Mouse (Mus musculus): Measurements from ENCODE around the gene Pde9a.
A peak's percentile ranks its signal among the peaks of the same experiment; 100 is the strongest.

Gene Pde9a

DNA sequence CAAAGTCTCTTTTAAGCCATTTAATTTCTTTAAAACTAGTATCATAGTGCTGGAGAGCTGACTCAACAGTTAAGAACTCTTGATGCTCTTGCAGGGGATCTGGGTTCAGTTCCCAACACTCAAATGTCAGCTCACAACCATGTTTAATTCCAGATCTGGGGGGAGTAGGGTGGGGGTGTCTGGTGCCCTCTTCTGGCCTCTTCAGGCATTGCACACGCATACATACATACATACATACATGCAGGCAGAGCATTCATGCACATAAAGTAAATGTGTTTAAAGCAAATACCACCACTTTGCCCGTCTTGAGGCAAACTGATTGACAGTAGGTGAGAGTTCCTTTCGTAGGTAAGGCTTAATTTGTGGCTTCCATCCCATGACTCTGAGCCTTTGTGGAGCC, 80.8 kb downstream of the Pde9a start:
- DNase-seq (ENCODE audit: extremely low read depth, low read depth) = peak; percentile 14

DNA sequence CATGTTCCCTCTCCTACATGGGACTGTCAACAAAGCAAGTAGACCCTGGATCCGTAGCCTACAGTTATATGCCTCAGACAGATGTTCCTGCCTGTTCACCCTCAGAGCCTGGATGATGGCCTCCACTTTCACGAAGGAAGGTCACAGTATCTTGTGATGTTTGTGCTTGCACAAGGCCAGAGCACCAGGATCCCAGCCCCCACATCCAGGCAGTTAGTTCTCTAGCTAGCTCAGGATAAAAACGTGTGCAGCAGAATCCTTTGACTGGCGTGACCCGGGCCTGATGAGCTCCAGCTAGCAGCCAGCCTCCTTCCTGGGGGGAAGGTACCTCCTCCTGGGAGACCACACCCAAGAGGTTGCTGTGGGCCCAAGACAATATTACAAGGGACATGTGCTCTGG, 82.5 kb downstream of the Pde9a start:
- DNase-seq (ENCODE audit: extremely low read depth, low read depth) = no peak

DNA sequence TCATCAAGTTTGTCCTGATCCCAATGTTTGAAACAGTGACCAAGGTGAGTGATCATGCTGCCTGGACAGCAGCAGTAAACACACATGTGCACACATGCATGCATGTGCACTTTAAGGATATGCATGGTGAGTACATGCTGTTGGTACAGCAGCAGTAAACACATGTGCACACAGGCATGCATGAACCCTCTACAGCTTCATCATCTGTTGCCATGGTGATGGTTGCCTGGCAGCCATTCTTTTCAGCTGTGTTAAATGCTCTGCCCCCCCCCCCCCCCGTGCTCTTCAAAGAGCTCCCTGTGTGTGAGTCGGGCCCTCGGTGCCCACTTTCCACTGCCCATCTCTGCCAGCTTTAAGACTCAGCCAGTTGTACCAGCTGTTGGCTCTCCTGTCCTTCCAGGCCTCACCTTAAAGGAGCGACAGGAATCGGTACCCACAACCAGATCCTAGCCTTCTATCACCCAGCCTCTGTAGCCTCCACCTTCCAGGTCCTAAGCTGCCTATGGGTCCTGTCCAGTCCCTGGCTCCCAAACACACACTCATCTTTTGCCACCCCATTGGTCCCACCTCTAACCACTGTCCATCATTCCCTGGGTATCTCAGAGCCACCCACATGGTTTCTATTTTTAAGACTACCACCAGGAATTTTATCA, 84.9 kb downstream of the Pde9a start:
- DNase-seq (ENCODE audit: extremely low read depth, low read depth) = no peak

DNA sequence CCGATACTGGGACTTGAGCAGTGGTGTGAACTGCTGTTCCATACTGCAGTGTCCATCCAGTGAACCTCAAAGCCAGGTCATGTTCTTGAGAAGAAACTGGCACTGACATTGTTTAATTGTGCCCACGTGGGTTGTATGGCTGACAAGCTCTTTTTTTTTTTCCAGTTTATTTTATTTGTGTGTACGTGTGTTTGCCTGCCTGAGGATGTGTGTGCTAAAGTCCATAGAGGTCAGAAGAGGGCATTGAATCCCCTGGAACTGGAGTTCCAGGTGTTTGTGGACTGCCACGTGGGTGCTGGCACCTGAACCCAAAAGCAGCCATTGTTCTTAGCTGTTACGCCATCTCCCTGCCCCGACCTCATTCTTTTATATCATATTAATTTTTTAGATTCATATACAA, 88.4 kb downstream of the Pde9a start:
- DNase-seq (ENCODE audit: extremely low read depth, low read depth) = no peak

DNA sequence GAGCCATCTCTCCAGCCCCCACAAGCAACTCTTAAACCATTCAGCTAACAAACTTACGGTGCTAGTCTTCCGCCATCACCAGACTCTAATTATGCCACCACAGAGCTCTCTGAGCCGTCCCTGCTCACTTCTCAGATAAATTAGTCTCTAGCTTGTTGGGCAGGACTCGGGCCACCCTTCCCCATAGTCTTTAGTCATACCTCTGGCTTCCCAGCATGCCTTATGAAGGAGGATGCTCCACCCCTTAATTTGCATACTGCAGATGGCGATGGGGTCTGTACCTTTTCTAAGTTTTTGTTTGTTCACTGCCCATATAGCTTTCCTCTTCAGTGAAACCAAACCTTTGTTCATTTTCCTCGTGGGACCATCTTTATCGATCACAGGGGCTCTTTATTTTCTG, 92.6 kb downstream of the Pde9a start:
- DNase-seq (ENCODE audit: extremely low read depth, low read depth) = no peak

DNA sequence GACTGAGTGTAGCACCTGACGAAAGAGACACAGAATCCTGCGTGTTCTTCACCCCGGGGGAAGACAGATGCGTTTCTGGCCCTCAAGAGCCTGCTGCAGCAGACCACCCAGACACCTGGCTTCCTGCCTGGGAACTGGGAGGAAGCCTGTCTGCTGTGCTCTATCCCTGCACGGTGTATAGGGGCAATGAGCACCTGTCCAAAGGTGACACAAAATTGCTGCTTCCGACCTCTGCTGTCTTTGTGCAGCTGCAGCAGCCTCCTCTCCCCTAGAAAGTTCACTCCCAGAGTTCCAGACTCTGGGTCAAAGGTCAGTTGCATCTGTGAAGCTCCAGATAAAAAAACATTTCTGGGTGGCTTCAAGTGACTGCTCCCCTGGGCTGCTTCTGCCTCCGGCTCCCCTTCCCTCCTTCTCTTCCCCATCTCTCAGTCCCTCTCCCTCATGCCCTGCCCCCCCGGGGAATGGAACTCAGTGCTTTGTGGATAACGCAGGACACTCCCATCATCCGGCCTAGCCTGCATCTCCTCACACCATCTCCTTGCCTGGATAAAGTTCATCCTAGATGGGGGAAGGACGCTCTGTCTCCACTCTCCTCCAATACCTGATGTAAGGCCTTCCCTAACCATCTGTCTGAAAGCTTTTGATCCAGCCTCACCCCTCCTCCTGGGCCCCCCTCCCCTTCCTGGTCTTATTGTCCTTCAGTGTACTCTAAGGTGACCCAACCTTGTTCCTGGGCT, 93.3 kb downstream of the Pde9a start:
- DNase-seq (ENCODE audit: extremely low read depth, low read depth) = no peak

DNA sequence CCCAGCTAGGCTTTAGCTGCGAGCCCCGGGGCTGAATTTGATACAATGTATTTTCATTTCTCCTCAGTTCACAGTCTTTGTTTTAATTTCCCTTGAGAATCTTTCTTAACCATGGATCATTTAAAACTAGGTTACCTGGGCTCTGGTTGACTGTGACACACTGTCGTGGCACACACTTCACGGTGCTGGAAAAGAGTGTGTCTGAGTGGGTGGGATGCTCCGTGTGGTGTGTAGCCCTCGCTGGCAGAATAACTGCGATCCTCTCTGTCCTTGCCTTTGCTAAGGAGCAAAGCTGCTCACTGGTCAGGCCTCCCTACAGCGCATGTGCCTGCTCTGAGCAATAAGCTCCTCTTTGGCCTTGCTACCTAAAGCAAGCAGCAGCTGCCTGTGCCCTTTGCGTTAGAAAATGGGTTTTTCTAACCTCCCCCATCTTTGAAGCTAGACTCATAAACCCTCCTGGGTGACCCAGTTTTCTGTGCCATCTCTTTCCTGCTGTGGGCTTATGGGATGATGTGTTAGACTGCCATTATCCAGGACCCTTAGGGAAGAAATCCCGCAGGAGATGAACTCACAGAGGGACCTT, 100.7 kb downstream of the Pde9a start:
- no peak for DNase-seq (ENCODE audit: extremely low read depth, low read depth)

DNA sequence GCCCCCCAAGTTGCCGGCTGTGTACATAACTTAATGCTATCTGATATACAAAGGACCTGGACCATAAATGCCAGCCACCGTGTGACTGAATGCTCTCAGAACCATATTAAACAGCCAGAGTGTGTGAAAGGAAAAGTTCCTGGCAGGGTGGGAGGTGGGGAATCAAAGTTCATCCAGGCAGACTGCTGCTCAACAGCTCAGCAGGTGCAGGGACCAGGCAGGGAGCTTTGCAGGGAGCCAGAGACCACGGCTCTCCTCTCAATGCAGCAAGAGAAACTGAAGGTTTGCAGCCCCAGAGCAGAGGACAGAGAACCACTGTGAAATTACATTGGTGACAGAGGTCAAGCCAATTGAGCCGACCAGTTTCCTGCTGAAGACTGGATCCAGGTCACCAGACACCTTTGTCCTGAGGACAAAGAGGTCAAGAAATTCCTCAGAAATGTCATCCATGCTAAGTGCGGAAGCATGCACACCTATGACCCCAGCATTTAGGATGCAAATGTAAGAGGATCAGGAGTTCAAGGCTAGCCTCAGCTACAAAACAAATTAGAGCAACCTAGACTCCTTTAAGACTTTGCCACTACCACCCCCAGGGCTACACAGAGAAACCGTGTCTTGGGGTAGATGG, 101.5 kb downstream of the Pde9a start:
- DNase-seq (ENCODE audit: extremely low read depth, low read depth) = no peak

DNA sequence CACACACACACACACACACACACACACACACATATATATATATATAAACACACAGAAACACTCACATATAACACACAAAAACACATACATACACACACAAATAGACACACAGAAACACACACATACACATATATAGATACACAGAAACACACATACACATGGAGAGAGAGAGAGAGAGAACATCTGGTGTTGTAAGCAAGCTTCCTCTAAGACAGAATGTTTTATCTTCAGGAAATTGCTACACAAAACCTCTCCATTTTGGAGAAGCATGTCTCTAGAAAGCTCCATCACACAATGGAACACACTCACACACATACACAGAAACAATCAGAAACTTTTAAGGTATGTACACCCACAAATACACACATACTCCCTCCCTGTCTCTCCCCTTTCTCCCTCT, 105.3 kb downstream of the Pde9a start:
- DNase-seq (ENCODE audit: extremely low read depth, low read depth) = no peak

DNA sequence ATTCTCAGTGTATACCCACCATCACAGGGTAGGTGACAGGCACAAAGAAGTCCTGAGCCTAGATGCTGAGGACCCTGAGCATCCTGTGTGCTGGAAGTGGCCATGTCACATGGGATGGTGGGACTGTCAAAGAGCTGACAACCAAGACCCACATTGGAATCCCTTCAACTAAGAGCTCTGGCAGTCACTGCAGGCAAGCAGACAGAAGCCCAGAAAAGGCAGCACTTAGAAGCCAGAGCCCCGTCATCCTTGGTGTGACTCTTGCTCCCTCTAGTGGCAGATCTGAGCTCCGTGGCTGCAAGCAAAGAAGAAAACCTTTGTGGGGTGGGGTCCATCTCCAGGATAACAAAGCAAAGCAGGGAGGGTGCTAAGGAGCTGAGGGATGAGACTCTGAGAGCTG, 106.4 kb downstream of the Pde9a start:
- peak; percentile 38 for DNase-seq (ENCODE audit: extremely low read depth, low read depth)

DNA sequence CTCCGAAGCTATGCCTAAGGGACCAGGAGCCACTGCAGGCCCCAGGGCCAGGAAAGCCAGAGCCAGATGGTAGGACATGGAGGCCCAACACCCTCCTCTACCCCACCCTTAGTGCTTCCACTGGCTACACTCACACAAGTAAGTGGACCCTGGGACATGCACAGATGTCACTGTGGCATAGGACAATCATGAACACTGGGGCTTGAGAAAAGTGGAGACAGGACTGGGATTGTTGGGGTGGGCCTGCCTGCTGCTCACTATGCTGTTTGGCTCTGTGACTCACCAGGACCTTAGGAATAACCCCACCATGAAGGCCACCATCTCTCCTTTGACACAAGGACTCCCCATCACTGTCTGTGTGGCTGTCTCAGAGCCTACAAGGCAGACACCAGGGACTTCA, 109.0 kb downstream of the Pde9a start:
- DNase-seq (ENCODE audit: extremely low read depth, low read depth) = no peak

DNA sequence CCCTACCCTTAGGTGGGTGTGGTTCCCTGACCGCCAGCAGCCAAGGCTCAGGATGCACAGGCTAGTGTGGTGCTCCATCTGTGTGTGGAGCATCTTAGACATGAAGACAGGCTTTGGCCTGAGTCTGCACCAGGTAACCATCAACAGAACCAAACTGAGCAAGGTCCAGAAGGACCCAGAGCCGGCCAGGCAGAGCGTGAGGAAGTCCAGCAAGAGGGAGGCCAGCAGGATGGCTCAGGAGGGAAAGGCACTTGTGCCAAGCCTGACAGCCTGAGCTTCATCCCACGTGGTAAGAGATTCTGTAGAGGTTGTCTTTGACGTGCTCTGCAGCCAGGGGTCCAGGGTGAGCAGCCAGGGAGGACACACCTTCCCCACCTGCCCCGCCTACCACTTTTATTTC, 111.7 kb downstream of the Pde9a start:
- no peak for DNase-seq (ENCODE audit: extremely low read depth, low read depth)

DNA sequence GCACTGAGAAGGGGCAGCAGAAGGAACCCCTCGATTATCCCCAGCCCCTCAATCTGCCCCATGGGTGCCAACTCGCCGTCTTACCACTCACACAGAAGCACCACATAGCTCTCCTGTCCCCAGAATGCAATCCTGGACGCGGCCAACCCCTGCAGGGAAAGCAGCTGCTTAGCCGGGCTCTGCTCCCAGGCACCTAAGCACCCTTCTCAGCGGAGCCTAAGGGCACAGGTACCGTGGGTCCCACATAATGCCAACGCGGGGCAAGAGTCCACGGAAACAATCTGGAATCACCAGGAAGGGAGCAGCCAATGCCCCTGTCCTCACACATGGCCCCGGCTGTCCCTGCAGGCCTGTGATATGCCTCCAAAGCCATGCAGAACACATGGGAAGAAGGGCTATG, 113.7 kb downstream of the Pde9a start:
- DNase-seq (ENCODE audit: extremely low read depth, low read depth) = no peak

DNA sequence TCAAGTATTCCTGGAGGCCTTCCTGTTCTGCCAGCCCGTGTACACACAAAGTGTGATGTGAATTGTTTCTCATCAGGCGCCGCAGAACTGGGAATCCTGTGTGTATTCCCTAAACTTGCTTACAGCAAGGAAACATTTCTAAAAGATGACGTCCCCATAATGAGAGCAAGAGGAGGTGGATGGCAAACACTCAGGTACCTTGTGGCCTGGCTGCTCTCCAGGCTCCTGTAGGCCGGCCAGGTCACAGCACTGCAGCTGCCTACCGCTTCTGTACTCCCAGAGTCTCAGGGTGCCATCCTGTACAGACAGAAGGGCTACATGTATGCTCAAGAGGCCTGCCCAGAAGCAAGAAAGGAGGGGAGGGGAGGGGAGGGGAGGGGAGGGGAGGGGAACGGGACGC, 114.4 kb downstream of the Pde9a start:
- DNase-seq (ENCODE audit: extremely low read depth, low read depth) = no peak

DNA sequence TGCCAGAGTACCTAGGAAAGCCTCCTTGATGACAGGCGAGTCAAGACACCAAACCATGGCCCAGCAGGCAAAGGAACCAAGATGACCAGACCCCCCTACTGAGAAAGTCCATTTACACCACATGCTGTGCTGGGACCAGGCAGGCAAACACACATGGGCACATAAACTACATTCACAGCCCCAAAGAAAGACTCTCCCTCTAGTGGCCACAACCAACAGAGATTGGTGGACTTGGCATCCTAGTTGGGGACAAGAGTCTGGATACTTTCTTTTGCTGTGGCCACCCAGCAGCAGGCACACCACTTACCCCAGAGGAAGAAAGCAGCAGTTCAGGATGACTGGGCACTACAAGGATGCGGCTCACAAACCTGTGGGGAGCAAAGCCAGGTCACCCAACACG, 114.9 kb downstream of the Pde9a start:
- no peak for DNase-seq (ENCODE audit: extremely low read depth, low read depth)

DNA sequence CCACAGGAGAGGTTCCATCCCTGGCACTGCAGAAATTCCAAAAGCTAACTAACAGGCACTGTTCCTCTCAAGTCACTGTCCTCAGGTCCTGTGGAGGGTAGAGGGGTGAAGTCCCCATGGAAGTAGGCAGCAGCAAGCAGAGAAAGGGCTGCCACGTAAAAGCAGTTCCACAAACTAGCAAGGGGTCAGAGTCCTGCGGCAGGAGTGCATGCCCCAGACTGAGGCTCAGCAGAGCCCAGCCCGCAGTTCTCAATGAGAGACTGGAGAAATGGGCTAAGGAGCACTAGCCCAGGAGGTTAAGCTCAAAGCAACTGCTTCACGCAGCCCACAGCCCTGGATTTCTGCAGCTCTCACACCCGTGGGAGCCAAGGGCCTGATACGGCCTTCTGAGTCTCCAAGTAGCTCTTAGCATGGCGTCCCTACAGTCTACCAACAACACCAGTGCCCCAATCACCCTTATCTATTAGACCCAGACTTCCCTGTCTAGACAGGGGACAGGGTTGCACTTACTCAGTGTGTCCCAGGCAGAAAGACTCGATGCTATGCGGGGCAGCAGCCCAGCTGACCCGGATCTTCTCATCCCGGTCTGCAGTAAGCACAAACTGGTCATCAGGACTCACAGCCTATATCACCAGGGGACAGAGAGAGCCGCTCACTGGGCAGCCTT, 116.4 kb downstream of the Pde9a start:
- peak; percentile 59 for DNase-seq (ENCODE audit: extremely low read depth, low read depth)

DNA sequence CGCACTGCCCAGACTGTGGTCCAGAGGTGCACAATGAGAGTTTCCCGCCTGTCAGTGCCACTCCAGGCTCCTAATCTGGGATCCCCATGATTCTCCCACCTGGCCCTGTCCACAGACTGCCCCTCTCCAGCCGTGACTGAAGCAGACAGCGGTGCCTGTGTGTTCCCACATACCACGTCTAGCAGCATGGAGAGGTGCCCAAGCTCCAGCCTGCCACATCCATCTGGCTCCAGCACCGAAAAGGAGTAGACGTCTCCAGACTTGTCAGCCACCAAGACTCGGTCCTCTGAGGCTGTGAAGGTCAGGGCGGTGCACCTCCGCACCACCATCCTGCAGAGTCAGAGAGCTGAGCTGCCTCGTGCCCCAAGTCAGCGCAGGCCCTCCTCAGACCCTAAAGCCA, 117.3 kb downstream of the Pde9a start:
- no peak for DNase-seq (ENCODE audit: extremely low read depth, low read depth)

DNA sequence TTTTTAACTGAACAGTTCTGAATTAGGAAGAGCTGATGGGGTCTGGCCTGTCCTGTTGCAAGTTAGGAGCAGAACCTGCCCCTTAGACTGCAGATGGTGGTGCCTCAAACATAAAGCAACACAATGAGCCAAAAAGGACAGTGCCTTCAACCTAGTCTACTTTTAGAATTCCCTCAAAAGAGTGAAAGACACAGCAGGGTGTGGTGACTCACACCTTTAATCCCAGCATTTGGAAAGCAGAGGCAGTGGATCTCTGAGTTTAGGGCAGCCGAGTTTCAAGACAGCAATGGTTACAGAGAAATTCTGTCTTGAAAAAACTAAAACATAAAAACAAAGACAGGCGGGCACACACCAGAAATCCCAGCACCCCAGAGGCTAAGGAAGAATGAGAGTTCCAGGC, 117.9 kb downstream of the Pde9a start:
- no peak for DNase-seq (ENCODE audit: extremely low read depth, low read depth)

DNA sequence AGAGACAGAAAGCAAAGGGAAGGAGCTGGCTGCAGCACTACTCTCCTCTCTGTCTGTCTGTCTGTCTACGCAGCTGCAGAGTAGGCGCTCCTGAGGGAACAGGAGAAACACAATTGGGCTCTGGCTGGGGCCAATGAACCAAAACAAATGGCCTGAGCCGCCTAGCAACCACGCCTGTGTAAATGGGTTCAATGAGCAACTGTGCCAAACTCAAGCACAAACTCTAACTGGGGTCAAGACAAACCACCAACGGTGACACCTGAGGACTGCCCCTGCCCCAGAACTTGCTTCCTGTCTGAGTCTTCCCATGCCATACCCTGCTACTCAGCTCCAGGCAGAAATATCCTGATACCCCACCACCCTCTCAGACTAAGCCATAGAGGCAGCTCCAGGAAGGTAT, 119.0 kb downstream of the Pde9a start:
- no peak for DNase-seq (ENCODE audit: extremely low read depth, low read depth)

DNA sequence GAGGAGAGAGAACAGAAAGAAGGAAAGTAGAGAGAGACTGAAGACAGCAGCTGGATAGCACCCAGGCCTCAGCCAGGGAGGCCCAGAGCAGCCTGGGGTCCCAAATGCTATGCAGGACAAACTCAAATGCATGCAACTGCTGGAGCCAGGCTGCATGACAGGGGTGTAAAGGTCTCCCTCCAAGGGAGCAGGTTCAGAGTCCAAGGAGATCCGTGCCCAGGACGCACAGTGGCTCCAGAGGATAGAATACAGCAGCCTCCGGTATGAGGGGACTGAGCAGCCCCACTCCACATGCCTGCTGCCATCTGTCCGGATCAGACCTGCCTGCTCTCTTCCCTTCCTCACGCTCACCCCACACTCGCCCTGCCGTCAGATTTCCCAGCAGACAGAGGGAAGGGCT, 120.3 kb downstream of the Pde9a start:
- no peak for DNase-seq (ENCODE audit: extremely low read depth, low read depth)

DNA sequence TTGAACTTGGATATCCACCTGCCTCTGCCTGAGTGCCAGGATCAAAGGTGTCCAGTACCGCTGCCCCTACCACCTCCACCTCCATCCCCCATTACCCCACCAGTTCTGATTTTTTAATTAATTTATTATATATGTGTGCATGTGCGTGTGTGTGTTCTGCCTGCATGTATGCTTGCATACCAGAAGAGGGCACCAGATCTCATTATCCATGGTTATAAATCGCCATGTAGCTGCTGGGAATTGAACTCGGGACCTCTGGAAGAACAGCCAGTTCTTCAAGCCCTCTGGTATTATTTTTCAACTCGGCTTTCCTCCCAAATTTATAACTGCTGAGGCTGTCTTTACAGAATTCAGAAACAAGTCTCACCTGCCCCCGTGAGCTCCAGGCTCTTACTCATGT, 124.9 kb downstream of the Pde9a start:
- peak; percentile 6 for DNase-seq (ENCODE audit: extremely low read depth, low read depth)

Measured in MEL-GATA-1-ER (cell line).